Mouse (Mus musculus) ovary, postnatal 36 days (tissue): Measurements from ENCODE around the gene Cdkl3.
A peak's percentile ranks its signal among the peaks of the same experiment; 100 is the strongest.

Experiments used
- DNase-seq: peaks from one replicate; pipeline ENCODE4 v3.0.0; 2022; ENCODE audit warnings: low spot score, mixed read lengths

The Cdkl3 gene

GRCm38 (mm10) chr11:52003772-52004528, at the start of gene Cdkl3:
TSS of gene Cdkl3 (plus strand) at chr11:52004221.
- DNase-seq = peak; percentile 95

DNA sequence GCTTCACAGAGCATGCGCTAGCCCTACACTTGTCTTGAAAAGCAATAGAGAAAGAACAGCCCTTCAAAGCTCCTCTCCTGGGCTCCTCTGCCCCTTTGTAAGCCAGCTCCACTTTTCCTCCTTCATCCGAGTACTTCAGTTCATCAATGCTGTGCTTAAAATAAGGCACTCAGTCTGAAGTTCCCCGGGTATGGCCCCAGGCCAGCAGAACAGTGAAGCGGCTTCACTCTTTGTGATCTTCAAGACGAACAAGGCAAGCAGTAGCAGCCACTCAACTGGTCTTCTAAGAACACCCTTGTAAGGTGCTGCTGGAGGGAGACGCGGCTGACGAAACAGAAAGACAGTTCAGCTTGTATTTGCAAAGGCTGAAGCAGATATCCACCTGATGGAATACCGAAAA, 47.9 kb upstream of the Cdkl3 start:
- DNase-seq = no peak

DNA sequence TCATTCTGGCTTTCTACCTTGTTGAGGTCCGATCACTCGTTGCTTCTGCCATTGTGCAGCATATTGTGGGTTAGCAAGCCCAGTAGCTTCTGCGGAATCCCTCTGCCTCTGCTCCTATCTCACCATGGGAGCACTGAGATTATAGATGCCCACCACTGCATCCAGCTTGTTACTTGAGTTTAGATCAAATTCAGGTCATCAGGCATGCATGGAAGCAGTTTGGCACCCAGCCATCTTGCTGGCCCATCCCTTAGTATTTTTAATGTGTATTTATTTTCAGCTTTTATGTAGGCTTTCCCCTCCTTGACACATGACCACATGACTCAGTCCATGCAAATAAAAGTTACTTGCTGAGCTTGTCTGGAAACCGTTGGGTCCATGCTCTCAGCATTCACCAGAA, 46.3 kb upstream of the Cdkl3 start:
- DNase-seq = no peak

GRCm38 (mm10) chr11:51959511-51959910, 44.5 kb upstream of the Cdkl3 start:
- no peak for DNase-seq

DNA sequence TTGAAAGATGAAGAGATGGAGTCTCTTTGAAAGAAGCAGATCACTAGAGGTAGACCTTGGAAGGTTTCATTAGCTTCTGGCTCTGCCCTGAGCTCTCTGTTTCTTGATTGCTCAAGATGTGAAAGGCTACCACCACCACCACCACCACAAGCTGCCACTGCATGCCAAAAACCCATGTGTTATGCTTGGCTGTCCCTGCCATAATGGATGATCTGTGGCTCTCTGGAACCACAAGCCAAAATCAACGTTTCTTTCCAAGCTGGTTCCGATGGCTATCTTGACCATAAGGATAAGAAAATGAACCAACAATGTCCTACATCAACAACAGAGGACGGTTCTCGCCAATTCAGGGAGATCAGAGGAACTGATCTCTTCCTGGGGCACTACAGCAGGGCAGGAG, 44.0 kb upstream of the Cdkl3 start:
- DNase-seq = no peak

DNA sequence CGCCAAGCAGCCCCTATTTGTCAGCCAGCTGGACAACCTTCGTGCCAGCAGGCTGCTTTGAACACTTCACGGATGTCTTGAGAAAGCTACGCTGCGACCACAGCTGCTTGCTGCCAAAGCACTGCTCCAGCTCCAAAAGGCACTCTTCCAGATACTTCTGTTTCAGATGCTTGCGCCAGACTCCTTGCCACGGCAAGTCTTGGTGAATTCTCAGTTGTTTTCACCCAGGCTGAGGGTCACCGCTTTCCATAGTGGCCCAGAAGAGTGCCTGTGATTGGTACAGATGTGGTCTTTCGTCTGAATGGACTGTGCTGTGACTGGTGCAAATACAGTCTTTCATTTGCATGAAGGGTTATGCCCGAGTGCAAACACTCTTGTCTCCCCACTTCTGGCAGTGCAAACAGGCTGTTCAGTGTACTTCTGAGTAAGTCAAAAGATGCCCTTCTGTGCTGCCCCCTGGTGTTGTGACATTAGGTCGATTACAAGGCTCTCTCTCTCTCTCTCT, 43.0 kb upstream of the Cdkl3 start:
- peak; percentile 14 for DNase-seq

DNA sequence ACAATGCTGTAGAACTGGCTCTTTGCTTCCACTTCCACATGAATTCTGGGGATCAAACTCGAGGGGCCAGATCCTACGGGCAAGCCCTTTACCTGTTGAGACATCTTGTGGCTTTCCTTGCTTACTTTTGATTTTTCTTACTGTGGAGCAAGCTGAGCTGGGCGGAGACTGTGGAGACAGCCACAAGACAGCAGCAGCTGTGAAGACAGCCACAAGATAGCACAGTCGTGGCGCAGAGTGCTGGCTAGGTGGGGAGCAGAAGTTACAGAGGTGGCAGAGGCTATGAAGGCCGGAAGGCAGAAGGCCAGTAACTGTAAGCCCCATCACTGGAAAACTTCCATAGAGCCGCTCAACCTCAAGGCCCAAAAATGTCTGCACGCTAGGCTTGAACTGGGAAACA, 42.3 kb upstream of the Cdkl3 start:
- DNase-seq = no peak

DNA sequence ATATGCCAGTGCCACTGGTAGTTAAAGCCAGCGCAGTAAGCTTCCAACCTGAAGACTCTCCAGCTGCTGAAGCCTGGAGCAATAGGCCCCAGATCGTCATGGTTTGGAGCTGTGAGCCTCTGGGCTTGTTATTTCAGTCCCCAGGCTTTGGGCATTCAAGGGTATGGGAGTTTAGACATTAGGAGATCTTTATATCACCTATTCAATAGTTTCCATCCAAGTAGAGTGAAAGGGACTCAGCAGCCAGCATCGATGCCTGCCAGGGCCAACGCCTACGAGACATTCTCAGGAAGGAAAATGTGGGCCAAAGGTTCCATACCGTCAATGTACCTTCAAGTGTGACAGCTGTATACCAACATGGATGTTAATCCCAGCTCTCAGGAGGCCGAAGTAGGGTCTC, 41.7 kb upstream of the Cdkl3 start:
- no peak for DNase-seq

DNA sequence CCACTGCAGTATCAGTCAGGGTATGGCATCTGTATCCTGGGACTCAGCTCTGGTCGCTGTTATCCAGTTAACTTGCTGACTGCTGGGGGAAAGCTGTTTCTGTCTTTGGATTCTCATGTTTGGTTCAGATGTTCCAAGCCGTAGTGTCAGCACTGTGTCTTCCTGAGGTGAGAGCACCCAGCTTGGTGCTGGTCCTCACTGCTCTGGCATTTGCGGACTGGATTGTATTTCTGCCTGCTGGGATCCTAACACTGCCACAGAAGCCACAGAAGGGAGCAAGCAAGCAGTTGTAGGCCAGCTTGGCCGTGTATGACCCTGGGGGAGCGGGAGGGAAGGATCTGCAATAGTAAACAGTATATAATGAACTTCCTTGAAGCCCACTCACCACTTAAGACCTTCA, 37.4 kb upstream of the Cdkl3 start:
- DNase-seq = no peak

DNA sequence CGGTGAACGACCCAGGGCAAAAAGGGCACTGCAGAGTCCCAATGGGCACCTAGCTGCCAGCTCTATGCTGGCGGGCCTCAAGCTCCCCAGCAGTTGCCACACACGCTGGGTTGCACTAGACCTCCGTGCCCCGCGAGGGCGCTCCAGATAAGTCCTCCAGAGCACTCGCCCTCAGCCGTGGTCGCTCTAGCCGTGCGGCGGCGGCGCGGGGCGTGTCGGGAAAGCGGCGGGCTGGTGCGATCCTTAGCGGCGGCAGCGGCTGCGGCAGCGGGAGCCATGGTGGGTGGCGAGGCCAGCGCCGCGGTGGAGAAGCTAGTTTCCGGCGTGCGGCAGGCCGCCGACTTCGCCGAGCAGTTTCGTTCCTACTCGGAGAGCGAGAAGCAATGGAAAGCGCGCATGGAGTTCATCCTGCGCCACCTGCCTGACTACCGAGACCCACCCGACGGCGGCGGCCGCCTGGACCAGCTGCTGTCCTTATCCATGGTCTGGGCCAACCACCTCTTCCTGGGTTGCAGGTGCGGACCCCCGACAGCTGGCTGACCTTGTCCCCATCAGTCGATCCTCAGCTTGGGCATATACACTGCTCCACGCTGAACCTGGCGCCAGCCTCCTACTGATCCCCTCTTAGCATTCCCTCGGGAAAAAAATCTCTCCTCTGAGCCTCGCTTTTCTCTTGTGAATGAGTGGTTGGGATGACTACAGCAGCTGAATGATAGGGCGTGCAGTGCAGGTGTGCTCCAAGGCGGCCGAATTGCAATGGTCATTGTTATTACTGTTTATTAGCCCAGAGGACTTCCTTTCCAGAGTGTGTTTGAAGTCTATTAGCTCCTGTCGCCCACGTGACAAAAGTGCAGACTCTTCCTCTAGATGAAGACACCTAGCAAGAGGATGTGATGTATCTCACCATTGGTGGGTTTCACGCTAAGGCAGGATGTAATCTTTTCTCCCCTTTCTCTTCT, 36.3 kb upstream of the Cdkl3 start, which contains the start of gene Cdkn2aipnl:
TSS of gene Cdkn2aipnl (plus strand) at position 219 of the 959 bp plus-strand sequence.
- peak; percentile 97 for DNase-seq

DNA sequence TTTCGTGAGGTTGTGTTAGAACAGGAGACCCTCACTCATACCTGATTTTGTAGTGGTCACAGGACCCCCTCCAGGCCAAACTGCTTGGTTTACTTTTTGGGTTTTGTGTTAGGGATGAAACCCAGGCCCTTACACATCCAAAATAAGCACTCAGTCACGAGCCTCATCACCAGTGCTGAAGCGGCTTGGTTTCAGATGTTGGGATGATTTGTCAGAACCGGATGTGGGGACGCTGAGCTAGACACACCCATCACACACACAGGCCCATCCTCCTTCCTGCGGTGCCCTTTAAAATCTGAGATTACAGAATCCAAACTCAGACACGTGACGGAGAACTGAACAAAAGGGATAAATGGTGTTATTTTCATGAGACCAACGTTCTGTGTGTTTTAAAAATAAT, 35.1 kb upstream of the Cdkl3 start:
- no peak for DNase-seq

- DNase-seq = no peak
Observed at GRCm38 (mm10) chr11:51969511-51969910, 34.5 kb upstream of the Cdkl3 start.

- no peak for DNase-seq
Observed at GRCm38 (mm10) chr11:51971644-51972043, 32.4 kb upstream of the Cdkl3 start.

DNA sequence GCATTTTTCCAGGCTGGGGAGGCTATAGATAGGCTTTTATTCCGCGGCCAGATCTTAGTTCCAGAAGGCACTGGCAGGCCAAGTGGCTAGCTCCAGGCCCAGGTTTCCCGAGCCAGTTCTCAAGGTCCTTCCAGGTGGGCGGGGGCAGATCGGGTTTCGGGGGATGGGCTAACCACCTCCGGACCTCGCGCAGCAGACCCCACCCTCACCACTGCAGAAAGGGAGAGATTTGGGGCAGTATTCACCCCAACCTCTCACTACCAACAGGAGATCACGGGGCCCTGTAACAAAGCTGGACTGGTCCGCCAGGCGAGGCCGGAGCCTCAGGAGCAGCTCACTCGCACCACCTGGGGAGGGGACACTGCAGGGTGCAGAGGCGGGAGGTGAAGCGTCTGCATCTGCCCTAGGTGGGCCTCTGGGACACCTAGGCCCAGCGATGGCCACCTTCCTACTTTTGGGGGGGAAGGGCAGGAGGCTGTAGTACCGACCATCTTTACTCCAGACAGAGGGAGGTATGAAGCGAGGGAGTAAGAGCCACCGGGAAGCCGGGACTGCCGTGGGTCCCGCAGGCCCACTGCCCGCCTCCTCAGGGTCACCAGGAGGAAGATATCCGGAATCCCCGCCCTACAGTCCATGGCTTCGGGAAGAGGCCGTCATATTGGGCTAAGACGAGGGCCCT, 4.3 kb upstream of the Cdkl3 start:
- DNase-seq = peak; percentile 74

GRCm38 (mm10) chr11:52000290-52000962, 3.6 kb upstream of the Cdkl3 start, which contains the start of gene Ube2b:
TSS of gene Ube2b (minus strand) at chr11:52000762.
- peak; percentile 91 for DNase-seq

GRCm38 (mm10) chr11:52001341-52001740, 2.7 kb upstream of the Cdkl3 start:
- DNase-seq = no peak

GRCm38 (mm10) chr11:52001861-52002260, 2.2 kb upstream of the Cdkl3 start:
- DNase-seq = no peak

GRCm38 (mm10) chr11:52002842-52003504, 1.0 kb upstream of the Cdkl3 start:
- DNase-seq = no peak

GRCm38 (mm10) chr11:52003505-52003771, 583 bp upstream of the Cdkl3 start:
- DNase-seq = no peak

DNA sequence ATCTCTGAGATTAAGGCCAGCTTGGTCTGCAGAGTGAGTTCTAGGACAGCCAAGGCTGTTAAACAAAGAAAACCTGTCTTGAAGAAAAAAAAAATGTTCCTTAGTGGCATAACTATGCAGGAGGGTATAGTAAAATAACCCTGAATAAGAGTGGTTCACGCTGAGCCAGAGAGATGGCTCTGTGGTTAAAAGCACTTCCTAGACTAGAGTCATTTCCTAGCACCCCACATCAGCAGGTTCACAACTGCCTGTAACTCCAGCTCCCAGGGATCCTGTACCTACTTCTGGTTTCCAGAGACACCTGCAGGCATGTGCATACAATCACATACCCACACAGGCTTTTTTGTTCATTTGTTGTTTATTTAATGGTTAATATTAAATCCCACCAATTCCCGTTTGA, 1.6 kb downstream of the Cdkl3 start:
- DNase-seq = no peak

- DNase-seq = no peak
Observed at GRCm38 (mm10) chr11:52011011-52011410, 7.0 kb downstream of the Cdkl3 start.
